Mouse (Mus musculus) mesoderm, embryonic 11.5 days (tissue): Measurements from ENCODE around the gene Arl4c.
"Not testable (repeated sequence)": the region's sequence is repeated elsewhere in the genome, so short reads cannot be mapped to it uniquely, and the experiment has no call there.

ENCODE experiments used
- DNase-seq: peaks from one replicate; pipeline ENCODE4 v3.0.0-alpha.2; 2012; ENCODE audit warnings: low read depth, low spot score

Arl4c gene

DNA sequence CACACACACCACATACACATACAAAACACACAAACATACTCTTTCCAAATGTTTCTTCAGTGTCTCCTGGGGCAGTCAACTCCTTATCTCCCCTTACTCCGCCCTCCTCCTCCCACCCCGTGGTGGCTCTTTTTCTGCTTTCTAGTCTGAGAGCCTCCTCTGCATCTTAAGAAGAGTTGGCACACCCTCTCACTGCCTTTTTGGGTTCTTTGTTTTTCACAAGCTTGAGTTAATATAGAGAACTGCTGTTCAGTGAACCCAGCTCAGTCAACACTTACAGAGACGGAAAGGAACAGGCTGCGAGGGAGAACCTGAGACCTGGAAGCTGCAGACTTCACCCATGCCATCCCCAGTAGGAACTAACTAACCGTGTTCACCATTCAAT is 45.9 kb downstream of the Arl4c start:
- DNase-seq = no peak

DNA sequence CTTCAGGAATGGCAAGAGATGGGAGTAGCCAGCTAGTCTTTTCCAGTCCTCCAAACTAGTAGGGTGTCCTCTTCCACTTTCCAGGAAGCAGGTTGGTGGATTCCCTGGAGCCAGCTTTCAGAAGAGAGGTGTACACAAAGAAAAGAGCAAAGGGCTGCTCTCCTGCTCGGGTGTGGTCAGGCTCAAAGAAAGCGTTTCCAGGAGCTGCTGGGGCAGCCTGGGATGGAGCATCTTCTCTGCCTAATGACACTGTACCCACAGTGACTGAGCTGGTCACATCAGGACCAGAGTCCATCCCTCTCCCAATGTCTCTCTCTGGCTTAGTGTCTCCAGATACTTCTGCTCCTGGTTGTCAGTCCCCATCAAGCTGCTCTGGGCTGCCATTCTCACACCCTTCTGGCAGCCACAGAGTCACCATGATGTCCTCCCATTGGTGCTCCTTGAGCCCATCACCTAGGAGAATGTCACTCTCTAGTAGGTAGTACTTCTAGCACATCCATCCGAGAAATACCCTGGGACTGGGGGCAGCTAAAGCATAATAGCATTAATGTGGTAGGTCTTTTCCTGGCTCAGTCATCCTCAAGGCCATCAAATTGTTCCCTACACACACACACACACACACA is 46.4 kb downstream of the Arl4c start:
- DNase-seq = no peak

DNA sequence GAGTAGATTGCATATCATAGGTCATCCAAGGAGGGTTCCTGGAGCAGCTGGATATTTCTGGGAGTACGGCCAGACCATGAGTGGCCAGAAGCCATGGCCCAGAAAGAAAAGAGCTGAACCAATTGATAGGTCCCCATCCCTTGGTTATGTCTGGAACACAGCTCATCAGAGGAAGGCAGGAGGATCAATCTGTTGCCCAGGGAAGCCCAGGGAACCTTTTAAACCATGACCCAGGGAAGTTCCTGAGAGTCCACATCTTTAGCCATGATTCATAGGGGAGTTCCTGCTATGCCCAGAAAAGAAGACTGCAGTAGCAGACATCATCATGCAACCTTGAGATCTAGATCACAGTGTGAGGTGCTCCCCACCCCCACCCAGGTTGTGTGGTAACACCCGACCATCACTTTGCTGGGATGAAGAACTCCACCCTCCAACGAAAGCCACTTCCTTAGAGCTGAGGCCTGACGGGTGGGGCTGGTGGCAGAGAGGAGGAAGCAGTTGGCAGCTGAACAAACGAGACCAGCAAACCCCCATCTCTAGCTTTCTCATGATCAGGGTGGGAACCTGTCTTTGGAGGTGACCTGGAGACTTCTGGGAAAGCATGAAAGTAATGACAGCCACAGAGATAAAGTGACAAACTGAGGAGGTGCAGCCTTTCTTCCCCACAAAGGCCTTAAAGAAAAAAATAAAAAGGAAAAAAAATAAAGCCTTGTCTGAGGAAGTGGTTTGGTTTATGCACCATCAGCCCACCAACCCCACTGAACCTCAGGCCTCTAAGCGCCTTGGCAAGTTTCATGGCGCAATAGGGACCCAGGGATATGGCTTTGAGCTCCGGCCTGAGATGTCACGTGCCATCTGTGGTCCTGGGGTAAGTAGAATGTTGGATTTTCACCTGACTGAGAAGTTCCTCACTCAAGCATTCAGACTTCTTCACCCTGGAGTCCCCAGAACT is 47.2 kb downstream of the Arl4c start:
- DNase-seq = no peak

DNA sequence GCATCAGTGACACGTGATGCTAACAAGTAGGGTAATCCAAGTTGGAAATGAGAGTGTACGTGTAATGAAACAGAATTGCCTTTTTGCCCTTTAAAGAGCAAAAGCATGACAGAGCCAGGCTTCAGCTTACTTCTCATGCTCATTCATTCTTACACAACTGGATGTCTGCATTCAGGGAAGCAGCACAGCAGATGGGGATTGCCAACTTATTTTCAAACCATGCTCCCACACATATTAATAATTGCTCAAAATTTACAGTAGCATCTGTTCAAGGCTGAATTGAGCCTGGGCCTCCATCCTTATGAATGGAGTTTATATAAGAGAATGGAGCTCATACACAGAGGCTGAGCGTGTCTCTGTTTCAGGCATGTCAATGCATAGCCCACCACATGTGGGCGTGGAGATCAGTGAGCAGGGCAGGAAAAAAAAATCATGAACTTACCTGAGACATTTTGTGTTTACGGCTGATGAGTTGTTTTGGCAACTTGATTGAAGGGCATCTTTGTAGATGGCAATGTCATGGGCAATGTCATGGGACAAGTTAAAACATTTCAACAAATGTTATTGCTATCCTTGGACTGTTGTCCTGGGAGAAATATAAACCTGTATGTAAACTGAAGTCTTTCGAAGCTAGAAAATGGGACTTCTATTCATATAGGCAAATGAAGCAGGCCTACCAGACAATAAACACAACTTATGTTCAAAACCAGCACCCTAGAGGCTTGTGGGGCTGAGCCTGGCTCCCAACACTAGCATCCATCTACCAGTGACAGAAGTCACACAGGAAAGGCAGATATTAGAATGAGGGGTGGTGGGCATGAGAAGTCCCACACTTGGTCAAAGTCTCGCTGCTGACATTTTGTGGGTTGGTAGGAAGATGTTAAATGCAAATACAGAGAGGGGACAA is 48.2 kb downstream of the Arl4c start:
- no peak for DNase-seq

DNA sequence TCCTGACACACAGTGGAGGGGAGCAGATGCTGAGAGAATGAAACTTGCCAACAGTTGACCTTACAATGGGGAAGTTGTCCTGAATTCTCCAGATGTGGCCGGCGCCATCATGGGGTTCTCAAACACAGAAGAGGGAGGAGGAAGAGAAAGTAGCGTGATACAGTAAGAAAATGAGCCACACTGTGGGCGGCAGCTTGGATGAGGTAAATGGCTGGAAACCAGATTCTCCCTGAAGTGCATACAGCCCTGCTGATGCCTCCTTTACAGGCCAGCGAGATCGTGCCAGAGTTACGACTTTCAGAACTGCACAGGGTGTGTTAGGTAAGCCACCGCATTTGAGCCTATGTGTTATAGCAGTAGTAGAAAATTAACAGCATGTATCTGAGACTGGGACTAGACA is 49.3 kb downstream of the Arl4c start:
- no peak for DNase-seq

DNA sequence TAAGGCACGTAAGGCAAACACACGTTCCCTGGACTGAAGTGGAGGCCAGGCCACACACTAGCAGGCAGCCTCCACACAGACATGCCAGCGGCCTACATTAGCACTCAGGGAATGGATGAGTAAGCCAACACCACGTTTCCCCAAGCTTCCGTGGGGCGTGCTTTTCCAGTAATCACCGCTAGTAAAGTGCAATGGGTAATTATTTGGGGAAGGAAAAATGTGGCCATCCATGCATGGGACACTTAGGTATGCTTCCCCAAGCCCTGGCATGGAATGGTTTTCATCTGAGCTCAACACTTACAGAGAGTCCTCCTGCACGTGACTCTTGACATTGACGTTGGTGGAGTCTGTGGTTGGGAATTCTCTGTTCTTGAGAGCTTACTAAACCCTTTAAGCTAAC is 50.4 kb downstream of the Arl4c start:
- DNase-seq = no peak

DNA sequence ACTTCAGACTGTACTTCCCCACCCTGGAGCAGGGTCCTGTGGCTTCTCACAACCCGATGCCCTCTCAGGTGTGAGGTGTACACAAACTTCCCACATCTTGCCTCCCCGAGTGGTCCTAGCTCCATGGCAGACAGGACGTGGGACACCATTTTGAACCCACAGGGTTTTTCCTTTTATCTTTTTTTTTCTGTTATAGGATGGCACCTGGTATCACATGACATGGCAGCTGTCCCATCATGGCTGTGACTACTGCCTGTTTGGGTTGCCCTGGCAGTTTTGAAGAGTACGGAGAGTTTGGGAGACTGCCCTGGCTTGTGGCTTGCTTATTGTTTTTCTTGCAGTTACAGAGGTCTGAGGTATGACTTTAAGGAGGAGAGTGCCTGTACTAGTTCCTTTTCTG is 53.3 kb downstream of the Arl4c start:
- no peak for DNase-seq

DNA sequence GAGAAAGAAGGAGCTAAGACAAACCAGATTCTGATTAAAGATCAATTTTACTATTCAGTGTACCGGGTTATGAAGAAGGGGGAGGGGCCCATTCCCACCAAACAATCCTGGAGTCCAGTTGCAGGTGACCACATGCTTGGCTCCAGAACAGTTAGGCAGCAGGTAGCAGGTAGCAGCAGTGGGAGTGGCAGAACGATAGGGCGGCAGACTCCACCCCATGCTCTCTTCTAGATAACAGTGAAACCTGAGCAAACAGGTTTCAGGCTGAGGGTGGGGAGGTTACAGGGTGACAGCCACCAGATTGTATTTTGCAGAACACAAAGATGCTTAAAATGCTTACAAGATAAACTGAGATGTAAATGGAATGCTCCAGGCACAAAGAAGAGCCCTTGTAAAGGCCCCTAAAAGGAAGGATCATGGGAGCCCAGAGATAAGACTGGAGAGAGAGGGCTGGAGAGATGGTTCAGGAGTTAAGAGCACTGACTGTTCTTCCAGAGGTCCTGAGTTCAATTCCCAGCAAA is 56.4 kb downstream of the Arl4c start:
- no peak for DNase-seq

DNA sequence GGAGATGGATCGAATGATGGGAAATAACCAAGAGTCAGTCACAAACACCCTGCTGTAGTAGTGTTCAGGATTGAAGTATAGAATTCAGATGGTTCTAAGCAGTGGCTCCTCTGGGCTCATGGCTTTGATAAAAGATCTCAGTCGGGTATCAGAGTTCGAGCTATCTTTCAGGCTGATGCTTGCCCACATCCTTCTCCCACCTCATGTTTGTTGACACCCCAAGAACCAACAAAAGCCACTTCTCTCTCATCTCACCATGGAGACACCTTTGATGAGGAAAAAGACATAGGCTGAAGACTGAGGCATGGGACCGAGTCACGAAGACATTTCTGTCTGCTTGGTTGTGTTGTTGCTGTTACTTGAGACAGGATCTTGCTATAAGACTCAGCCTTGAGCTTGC is 57.6 kb downstream of the Arl4c start:
- no peak for DNase-seq

DNA sequence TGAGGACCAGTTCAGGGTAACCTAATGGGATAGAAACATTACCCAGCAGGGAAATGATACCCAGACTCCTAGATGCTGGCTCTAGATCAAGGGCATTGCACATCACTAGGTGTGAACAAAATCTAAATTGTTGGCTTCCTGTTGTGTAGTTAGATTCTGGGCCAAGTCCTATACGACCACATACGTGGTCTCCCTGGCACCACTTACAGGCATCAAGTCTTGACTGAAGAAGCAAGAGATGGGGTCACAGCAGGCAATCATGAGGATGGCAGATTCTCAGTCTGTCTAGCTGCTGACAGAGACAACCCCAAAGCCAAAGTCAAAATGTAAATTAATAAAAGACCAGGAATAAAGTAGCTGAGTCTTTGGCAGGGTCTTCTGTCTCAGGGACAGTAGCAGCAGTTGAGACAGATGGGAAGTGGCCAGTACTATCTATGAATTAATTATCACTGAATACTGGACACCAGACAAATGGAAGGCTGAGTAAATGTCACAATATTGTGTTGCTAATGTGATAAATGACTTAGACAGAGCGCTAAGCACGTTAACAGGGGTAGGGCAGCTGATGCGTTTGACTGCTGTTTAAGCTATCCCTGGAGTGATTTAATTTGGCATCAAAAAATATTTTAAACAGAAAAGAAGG is 58.7 kb downstream of the Arl4c start:
- DNase-seq = peak; percentile 6

DNA sequence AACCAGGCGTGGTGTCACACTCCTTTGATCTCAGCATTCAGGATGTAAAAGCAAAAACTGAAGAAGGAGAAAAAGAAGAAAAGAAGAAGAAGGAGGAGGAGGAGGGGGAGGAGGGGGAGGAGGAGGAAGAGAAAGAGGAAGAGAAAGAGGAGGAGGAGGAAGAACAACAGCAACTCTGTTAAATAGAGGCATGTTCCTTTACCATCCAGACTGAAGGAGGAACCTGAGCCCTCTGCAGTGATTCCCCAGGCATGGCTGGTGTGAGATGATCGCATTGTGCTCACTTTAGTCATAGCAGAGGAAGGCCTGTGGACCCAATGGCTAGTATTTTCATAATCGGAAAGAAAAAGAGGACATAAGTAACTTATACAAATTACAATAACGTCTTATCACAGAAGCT is 59.3 kb downstream of the Arl4c start:
- no peak for DNase-seq

DNA sequence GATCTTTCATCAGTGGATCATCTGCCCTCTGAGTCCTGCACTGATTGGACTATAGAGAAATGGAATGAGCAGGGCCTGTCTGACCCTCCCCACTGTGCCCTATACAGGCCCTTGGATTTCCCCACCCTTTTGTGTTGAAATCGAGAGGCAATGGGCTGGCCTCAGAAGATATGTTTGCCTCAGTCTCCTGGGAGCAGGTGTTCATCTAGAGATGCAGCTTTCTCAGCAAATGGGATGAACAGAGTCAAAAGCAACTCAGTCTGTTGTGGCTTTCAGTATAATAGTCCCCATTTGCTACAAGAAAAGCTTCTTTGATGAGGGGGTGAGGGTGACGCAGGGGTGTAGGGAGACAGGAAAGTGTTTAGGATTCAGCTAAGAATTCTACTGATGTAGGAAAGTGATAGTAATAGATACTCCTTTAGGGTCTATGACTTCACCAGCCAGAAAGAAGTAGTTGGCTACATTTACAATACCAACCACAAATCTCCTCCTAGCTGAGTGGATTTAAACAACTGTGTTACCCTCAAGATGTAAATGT is 60.3 kb downstream of the Arl4c start:
- no peak for DNase-seq

DNA sequence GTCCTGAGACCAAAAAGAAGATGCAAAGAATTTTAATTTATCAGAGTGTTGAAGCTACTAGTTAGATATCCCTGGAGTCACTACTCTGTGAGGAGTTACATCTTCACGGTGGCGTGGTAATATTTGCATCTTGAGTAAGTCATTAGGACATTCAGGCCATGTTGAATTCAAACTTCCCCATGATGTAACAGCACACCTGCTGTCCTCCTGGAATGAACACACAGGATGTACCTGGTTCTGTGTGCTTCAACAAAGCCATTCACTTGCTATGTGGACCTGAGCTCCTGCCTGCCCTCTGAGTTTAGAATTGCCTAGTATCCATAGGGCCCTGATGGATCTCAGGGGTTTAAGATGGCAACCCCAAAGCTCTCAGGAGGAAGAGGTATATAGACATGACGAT is 60.8 kb downstream of the Arl4c start:
- DNase-seq = no peak

DNA sequence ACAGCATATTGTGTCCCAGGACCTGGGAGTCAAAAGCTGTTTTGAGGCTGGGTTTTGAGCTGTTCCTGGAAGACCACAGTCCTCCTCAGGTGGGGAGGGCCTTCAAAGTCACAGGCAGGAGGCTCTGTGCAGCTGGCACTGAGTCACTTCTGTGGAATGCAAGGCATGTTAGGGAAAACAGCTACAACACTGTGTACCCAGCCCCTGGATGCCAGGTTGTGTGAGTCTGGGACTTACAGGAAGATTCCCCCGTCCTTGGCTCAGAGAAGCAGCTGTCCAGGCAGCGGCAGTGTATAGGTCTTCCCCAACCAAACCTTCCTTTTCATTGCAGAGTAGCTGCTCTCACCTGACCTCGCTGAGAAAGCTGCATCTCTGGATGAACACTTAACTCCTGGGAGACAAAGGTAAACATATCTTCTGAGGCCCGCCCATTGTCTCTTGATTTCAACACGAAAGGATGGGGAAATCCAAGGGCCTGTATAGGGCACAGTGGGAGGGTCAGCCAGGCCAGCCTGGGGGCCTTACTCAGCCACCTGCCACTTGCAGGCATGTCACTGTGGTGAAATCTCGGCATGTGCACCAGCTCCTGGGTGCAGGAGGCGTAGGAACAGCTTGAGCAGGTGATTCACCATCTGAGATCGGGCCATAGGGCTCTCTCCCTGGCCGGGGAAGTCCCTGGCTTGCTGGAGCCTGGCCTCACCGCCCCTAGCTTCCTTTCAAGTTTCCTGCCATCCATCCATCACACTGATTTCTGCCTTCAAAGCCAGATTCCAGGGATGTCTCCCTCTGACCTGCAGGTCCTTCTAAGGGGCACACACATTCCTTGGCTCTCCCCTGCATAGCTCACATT is 62.4 kb downstream of the Arl4c start:
- DNase-seq = peak; percentile 85

DNA sequence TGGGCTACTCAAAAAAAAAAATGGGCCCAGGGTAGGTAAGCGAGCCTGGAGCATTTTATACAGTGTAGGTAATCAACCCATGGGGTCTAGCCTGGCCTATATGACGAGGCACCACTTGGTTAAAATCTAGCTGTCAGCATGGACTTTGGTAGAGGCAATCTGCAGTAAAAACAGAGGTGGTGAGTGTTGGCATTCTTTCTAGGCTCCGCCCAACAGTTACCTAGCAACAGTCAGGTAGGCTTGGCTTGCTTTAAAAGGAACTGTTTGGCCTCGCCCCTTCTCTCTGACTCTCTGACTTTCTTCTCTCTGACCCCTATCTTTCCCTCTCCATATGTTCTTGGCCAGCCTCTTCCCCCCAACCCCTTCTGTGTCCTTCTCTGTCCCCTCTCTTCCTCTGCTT is 63.4 kb downstream of the Arl4c start:
- no peak for DNase-seq

DNA sequence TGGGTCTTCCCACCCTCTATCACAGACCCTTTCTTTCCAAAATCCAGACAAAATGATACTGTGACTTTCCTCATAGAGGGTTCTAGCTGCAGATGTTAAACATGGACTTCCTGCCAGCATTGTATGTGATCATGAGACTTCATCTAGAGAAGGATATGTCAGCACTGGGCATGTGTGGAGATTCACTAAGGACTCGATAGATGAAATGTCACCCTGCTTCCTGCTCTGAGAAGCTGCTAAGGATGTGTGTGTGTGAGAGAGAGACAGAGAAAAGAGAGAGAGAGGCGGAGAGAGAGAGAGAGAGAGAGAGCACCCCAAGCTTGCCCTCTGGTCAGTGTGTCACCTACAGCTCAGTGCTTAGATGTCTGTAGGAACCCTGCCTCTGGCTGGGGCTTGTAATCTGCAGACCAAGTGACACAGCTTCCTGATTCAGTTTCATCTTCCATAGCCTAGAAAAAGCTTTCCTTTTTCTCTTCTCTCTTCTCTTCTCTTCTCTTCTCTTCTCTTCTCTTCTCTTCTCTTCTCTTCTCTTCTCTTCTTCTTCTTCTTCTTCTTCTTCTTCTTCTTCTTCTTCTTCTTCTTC is 65.4 kb downstream of the Arl4c start:
- DNase-seq = not testable (repeated sequence)

DNA sequence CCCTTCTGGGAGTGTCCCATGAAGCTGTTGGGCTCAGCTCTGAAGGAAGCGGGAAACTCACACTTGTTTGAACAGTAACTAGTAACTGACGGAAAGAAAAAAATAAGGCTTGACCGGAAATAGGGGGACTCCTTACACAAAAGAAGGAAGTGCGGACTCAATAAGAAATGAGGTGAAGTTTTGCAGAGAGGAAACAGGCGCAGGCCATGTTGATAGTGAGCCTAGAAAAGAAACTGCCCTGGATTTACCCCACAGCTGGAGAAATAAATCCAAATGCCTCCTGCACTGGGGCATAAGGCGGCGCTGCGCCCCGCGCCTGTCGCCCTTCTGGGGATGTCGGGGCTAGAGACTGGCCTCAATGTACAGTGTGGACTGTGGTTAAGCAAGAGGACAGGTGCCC is 66.4 kb downstream of the Arl4c start:
- DNase-seq = no peak

DNA sequence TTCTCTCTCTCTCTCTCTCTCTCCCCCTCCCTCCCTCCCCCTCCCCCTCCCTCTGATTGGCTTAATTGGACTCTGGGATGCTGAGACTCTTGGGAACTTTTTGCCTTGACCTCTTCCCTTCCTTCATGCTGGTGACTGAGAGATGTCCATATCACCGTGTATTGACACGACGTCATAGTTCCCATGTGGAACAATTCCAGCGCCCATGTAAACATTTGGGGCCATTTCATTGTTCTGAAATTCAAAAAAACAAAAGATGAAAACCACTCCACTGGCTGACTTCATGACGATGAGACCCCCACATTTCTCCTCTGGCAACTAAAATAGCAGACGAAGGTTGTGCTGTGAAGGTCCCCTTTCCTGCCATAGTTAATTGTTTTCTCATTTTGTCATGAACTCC is 69.2 kb downstream of the Arl4c start:
- no peak for DNase-seq

DNA sequence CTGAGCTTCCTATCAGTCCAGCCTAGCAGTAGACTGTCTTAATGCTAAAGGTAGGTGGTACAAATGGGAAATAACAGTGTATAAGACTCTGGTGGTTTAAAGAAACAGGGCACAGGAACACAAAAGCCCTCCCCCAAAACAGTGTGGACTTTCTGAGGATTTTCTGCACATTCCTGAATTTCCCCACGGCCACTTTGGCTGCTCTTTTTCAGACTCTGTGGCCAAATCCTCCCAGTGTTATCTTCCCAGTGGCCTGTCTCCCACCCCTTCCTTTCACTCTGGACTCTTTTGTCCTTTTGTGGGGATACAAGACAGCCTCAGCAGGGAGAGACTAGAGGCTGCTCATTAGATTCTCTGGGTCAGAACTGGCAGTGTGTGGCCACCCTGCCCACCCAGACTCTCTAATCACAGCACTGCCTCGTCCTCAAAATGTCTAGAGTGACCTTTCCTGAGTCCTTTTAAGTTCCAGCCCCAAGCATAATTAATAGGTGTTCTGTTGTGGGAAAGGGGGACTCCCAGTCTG is 72.0 kb downstream of the Arl4c start:
- no peak for DNase-seq

DNA sequence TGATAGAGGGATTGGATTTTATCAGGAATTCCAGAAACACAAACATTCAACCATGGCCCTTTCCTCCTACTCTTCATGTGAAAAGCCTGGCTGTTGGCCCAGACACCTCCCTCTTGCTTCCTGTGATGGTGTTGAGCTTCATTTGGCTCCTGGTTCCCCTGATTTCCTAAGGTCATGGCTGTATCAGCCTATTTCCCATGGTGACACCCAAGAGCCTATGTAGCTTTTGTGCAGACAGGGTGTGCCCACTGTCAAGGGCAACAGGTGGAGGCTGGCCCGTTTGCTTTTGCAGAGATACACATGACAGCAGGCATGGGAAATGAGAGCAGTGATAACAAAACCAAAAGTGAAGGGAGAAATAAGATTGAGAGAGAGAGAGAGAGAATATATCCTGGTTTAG is 76.8 kb downstream of the Arl4c start:
- no peak for DNase-seq
